Mouse (Mus musculus): ENCODE results near the gene Map2k1. TPM values are rescaled to one million over a fixed set of nuclear protein-coding genes. Genes with fewer than 3 reads are reported as not detected.
"Not testable (repeated sequence)": the region's sequence is repeated elsewhere in the genome, so short reads cannot be mapped to it uniquely, and the experiment has no call there.

The Map2k1 gene
- polyA plus RNA-seq, 1 experiment: 67.3 TPM

DNA sequence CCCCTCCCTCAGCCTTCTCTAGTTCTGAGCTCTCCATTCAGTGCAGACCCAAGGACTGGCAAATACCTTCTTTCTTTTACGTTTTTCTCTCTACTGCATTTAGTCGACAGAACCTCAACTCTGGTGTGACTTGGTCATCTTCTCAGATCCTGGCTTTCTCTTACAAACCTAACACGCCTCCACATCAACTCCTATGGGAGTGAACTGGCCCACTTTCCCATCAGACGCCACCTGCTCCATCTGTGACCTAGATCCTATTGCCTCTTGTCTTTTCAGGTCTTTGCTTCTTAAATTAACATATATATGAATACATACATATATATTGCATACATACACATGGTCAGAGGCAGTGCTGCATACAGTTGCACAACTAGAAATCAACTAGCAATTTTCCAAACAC lies 20.3 kb upstream of the Map2k1 start:
- Histone ChIP-seq H3K27me3 (ENCODE audit: control insufficient read depth, insufficient read depth, insufficient read length) (no peaks in the 10 kb centered on the region), H3K4me3 (no peak overlapping the region), H3ac (ENCODE audit: control insufficient read depth, insufficient read length) (no peak overlapping the region), H3K36me3 (ENCODE audit: control insufficient read depth, insufficient read depth) (no peaks in the 10 kb centered on the region), H3K79me2 (ENCODE audit: control insufficient read depth, insufficient read depth) (no peaks in the 10 kb centered on the region), H3K4me2 (ENCODE audit: low read depth) (no peak overlapping the region)
- TF ChIP-seq REST (IDR thresholded peaks at IDR 0.05; ENCODE audit: insufficient read depth, insufficient read length) (no peak), CEBPB (IDR thresholded peaks at IDR 0.05; ENCODE audit: insufficient read depth, poor library complexity, severe bottlenecking) (no peak), POLR2AphosphoS2 (IDR thresholded peaks at IDR 0.05; ENCODE audit: insufficient read length, low read depth) (no peak), TCF3 (IDR thresholded peaks at IDR 0.05; ENCODE audit: insufficient read length, low read depth) (no peak), USF1 (IDR thresholded peaks at IDR 0.05; ENCODE audit: low read depth) (no peak), MYOD1 (IDR thresholded peaks at IDR 0.05; ENCODE audit: control insufficient read depth in 1 of 3, insufficient read length in 2 of 3, low read depth in 2 of 3) (no peak), SRF (IDR thresholded peaks at IDR 0.05; ENCODE audit: control insufficient read depth, insufficient read length, low read depth) (no peak), POLR2A (IDR thresholded peaks at IDR 0.05; ENCODE audit: insufficient read length, low read depth) (no peak), TCF12 (IDR thresholded peaks at IDR 0.05; ENCODE audit: insufficient read depth, poor library complexity, severe bottlenecking) (no peak), E2F4 (IDR thresholded peaks at IDR 0.05; ENCODE audit: insufficient read depth) (no peak), MAX (IDR thresholded peaks at IDR 0.05; ENCODE audit: low read depth) (no peak), MYOG (IDR thresholded peaks at IDR 0.05; ENCODE audit: control insufficient read depth in 1 of 3, insufficient read depth in 1 of 3, insufficient read length in 2 of 3, low read depth in 2 of 3) (no peak)

DNA sequence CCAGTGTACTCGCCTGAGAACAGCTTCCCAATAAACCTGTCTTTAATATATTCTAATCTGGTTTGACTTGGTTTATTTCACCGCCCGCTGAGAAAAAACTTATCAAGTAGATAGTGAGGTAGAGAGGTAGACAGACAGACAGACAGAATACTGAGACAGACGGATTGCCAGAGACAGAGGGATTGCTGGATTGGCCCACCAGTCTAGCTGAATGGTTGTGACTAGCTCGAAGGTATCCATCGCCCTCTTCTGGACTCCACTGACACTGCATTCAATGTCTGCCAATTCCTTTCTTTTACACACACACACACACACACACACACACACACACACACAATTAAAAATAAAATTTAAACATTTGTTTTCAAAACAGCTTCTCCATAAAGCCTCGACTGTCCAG lies 19.2 kb upstream of the Map2k1 start:
- TF ChIP-seq POLR2AphosphoS2 (IDR thresholded peaks at IDR 0.05; ENCODE audit: insufficient read length, low read depth) (no peak), REST (IDR thresholded peaks at IDR 0.05; ENCODE audit: insufficient read depth, insufficient read length) (no peak), MAX (IDR thresholded peaks at IDR 0.05; ENCODE audit: low read depth) (no peak), MYOD1 (IDR thresholded peaks at IDR 0.05; ENCODE audit: control insufficient read depth in 1 of 3, insufficient read length in 2 of 3, low read depth in 2 of 3) (no peak), E2F4 (IDR thresholded peaks at IDR 0.05; ENCODE audit: insufficient read depth) (no peak), POLR2A (IDR thresholded peaks at IDR 0.05; ENCODE audit: insufficient read length, low read depth) (no peak), TCF3 (IDR thresholded peaks at IDR 0.05; ENCODE audit: insufficient read length, low read depth) (no peak), TCF12 (IDR thresholded peaks at IDR 0.05; ENCODE audit: insufficient read depth, poor library complexity, severe bottlenecking) (no peak), MYOG (IDR thresholded peaks at IDR 0.05; ENCODE audit: control insufficient read depth in 1 of 3, insufficient read depth in 1 of 3, insufficient read length in 2 of 3, low read depth in 2 of 3) (no peak), SRF (IDR thresholded peaks at IDR 0.05; ENCODE audit: control insufficient read depth, insufficient read length, low read depth) (no peak), USF1 (IDR thresholded peaks at IDR 0.05; ENCODE audit: low read depth) (no peak), CEBPB (IDR thresholded peaks at IDR 0.05; ENCODE audit: insufficient read depth, poor library complexity, severe bottlenecking) (no peak)
- no peaks in the 10 kb centered on the region for H3K36me3 ChIP-seq (ENCODE audit: control insufficient read depth, insufficient read depth)
- no peak overlapping the region for H3K4me3 ChIP-seq
- H3K79me2 ChIP-seq (ENCODE audit: control insufficient read depth, insufficient read depth): no peaks in the 10 kb centered on the region
- H3K27me3 ChIP-seq (ENCODE audit: control insufficient read depth, insufficient read depth, insufficient read length): no peaks in the 10 kb centered on the region
- no peak overlapping the region for H3ac ChIP-seq (ENCODE audit: control insufficient read depth, insufficient read length)
- H3K4me2 ChIP-seq (ENCODE audit: low read depth): no peak overlapping the region

DNA sequence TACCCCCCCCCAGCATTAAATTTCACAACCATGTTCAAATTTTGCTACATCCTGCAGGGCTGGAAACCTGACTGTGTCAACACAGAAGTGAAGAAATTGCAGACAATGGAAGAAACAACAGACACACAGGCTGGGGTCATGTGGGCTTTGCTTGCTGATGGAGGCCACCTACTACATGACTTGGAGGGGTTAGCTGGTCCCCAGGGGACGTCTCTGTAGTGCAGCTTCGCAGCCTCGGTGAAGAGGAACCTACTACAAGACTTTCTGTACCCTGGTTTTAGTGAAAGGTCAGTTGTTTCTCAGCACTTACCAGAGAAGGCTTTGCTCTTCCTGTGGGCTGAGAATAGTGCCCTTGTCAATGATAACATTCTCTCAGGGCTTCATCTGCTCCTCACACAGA lies 17.8 kb upstream of the Map2k1 start:
- Histone ChIP-seq H3K4me3 (no peak overlapping the region), H3K4me2 (ENCODE audit: low read depth) (no peak overlapping the region), H3K27me3 (ENCODE audit: control insufficient read depth, insufficient read depth, insufficient read length) (no peaks in the 10 kb centered on the region), H3K79me2 (ENCODE audit: control insufficient read depth, insufficient read depth) (no peaks in the 10 kb centered on the region), H3ac (ENCODE audit: control insufficient read depth, insufficient read length) (no peak overlapping the region), H3K36me3 (ENCODE audit: control insufficient read depth, insufficient read depth) (no peaks in the 10 kb centered on the region)
- TF ChIP-seq E2F4 (IDR thresholded peaks at IDR 0.05; ENCODE audit: insufficient read depth) (no peak), MAX (IDR thresholded peaks at IDR 0.05; ENCODE audit: low read depth) (no peak)

DNA sequence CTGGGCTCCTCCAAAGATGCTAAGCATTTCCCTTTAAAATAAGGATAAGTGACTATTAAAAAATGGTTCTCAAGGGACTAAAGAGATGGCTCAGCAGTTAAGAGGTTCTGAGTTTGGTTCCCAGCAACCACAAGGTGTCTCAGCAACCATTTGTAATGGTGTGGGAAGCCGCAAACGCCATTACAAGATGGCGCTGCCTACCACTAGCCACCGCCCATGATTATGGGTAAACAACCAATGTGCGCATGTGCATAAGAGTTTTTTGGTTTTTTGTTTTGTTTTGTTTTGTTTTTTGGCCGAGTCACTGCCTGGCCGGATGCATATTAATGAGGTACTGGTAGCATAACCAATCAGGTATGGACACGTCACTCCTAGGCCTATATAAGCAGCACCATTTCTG lies 15.4 kb upstream of the Map2k1 start:
- H3K27me3 ChIP-seq (ENCODE audit: control insufficient read depth, insufficient read depth, insufficient read length); H3ac ChIP-seq (ENCODE audit: control insufficient read depth, insufficient read length); H3K4me3 ChIP-seq: not testable (repeated sequence)

DNA sequence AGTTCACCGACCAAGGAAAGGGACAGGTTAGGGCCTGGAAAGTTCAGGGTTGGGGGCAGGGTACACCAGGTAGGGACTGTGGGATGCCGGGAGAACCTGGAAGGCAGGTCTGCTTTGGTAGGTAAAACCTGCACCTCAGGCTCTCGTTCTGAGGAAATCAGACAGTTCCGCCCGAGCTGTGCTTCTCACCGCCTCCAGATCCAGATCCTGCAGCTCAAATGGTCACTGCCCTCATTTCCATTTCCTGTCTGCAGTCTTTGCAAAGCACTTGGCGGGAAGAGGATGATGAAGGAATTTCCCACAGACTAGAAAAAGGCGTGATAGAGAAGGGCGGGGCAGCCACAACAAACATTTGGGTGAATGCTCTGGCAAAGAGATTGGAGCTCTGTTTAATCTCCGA lies 14.8 kb upstream of the Map2k1 start:
- H3K4me2 ChIP-seq (ENCODE audit: low read depth): no peak overlapping the region
- no peaks in the 10 kb centered on the region for H3K27me3 ChIP-seq (ENCODE audit: control insufficient read depth, insufficient read depth, insufficient read length)
- H3K79me2 ChIP-seq (ENCODE audit: control insufficient read depth, insufficient read depth): no peaks in the 10 kb centered on the region
- no peaks in the 10 kb centered on the region for H3K36me3 ChIP-seq (ENCODE audit: control insufficient read depth, insufficient read depth)
- H3K4me3 ChIP-seq: no peak overlapping the region
- TF ChIP-seq TCF3 (IDR thresholded peaks at IDR 0.05; ENCODE audit: insufficient read length, low read depth): no peak
- no peak for TF ChIP-seq MAX (IDR thresholded peaks at IDR 0.05; ENCODE audit: low read depth)
- no peak for TF ChIP-seq SRF (IDR thresholded peaks at IDR 0.05; ENCODE audit: control insufficient read depth, insufficient read length, low read depth)
- TF ChIP-seq TCF12 (IDR thresholded peaks at IDR 0.05; ENCODE audit: insufficient read depth, poor library complexity, severe bottlenecking): no peak
- no peak for TF ChIP-seq REST (IDR thresholded peaks at IDR 0.05; ENCODE audit: insufficient read depth, insufficient read length)
- TF ChIP-seq POLR2A (IDR thresholded peaks at IDR 0.05; ENCODE audit: insufficient read length, low read depth): no peak
- TF ChIP-seq POLR2AphosphoS2 (IDR thresholded peaks at IDR 0.05; ENCODE audit: insufficient read length, low read depth): no peak
- no peak for TF ChIP-seq USF1 (IDR thresholded peaks at IDR 0.05; ENCODE audit: low read depth)
- no peak for TF ChIP-seq MYOD1 (IDR thresholded peaks at IDR 0.05; ENCODE audit: control insufficient read depth in 1 of 3, insufficient read length in 2 of 3, low read depth in 2 of 3)
- TF ChIP-seq E2F4 (IDR thresholded peaks at IDR 0.05; ENCODE audit: insufficient read depth): no peak
- TF ChIP-seq CEBPB (IDR thresholded peaks at IDR 0.05; ENCODE audit: insufficient read depth, poor library complexity, severe bottlenecking): no peak
- TF ChIP-seq MYOG (IDR thresholded peaks at IDR 0.05; ENCODE audit: control insufficient read depth in 1 of 3, insufficient read depth in 1 of 3, insufficient read length in 2 of 3, low read depth in 2 of 3): no peak
- H3ac ChIP-seq (ENCODE audit: control insufficient read depth, insufficient read length): no peak overlapping the region

More for the DNA sequence above, 15.4 kb upstream of the Map2k1 start:
- not testable (repeated sequence) for H3K36me3 ChIP-seq (ENCODE audit: control insufficient read depth, insufficient read depth); H3K4me2 ChIP-seq (ENCODE audit: low read depth); H3K79me2 ChIP-seq (ENCODE audit: control insufficient read depth, insufficient read depth)

All from myocyte (in vitro differentiated cells).